Mouse (Mus musculus): ENCODE measurements around the gene Gtf2f2. TPM values are rescaled to one million over a fixed set of nuclear protein-coding genes. Genes with fewer than 3 reads are reported as not detected.

Gtf2f2 gene
- total RNA-seq, 1 experiment: 23.2 TPM

DNA sequence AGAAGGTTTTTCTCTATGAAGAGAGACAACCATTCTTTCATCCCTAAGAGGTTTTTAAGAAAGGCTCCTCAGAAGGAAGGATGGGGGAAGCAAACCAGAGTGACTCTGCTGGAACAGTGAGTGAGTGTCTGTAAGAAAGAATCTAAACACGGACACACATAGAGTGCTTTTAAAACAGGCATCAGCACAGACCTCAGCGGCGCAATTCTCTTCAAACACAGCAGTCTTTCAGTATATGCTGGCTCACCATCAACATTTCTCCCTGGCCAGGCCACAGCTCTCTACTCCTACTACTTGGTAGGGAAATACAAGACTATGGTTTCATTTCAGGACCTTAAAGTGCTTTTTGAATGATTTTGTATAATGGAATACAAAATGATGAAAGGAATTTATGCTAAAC, 29.4 kb downstream of the Gtf2f2 start:
- TF ChIP-seq CHD2 (IDR thresholded peaks at IDR 0.05; ENCODE audit: low read depth, low read length) (no peak), MAFK (IDR thresholded peaks at IDR 0.05; ENCODE audit: insufficient read depth, low read depth, low read length) (no peak), ZC3H11A (IDR thresholded peaks at IDR 0.05; ENCODE audit: borderline replicate concordance, low read depth, low read length) (no peak), ZNF384 (IDR thresholded peaks at IDR 0.05; ENCODE audit: low read depth, low read length) (no peak), HCFC1 (IDR thresholded peaks at IDR 0.05; ENCODE audit: borderline replicate concordance, insufficient read depth, low read length) (no peak)
- Histone ChIP-seq H3K27ac (ENCODE audit: insufficient read depth, low read depth, low read length, poor library complexity, severe bottlenecking) (no peak overlapping the region), H3K4me3 (ENCODE audit: insufficient read depth in 1 of 2, low read depth in 1 of 2, low read length in 2 of 2, poor library complexity in 1 of 2, severe bottlenecking in 1 of 2) (no peak overlapping the region), H3K9ac (ENCODE audit: insufficient read depth, low read depth, low read length, poor library complexity, severe bottlenecking) (no peak overlapping the region), H3K9me3 (ENCODE audit: control insufficient read depth, insufficient read depth, low read depth, low read length) (no peaks in the 10 kb centered on the region), H3K4me1 (ENCODE audit: control insufficient read depth in 2 of 2, insufficient read depth in 2 of 2, low read length in 2 of 2, poor library complexity in 1 of 2) (no peaks in the 10 kb centered on the region), H3K36me3 (ENCODE audit: control insufficient read depth, insufficient read depth, low read length, poor library complexity, severe bottlenecking) (no peaks in the 10 kb centered on the region)
- in situ Hi-C loops (cut with MboI; ENCODE audit: low sequenced_read_pairs in 2 of 2, unreplicated experiment in 2 of 2): no loop called here
- DNase-seq (ENCODE audit: low read depth, low spot score): no peak

DNA sequence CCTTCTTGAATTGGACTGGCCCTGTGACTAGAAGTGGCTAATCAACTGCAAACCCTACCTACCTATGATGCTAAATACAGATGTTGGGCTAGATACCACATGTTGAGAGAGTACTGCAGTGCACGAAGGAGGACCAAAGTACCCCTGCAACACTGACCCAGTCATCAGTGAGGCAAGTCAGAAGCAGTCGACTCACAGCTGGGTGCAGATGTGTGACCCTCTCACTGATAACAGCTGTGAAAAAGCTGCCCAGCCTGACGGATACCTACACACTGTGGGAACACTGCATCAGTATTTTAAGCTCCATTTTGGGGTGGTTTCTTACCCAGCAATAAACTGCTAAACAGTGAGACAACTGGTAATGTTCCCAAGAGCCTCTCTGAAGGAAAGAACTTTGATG, 34.6 kb downstream of the Gtf2f2 start:
- DNase-seq (ENCODE audit: low read depth, low spot score): no peak
- Histone ChIP-seq H3K36me3 (ENCODE audit: control insufficient read depth, insufficient read depth, low read length, poor library complexity, severe bottlenecking) (no peaks in the 10 kb centered on the region), H3K4me3 (ENCODE audit: insufficient read depth in 1 of 2, low read depth in 1 of 2, low read length in 2 of 2, poor library complexity in 1 of 2, severe bottlenecking in 1 of 2) (no peak overlapping the region), H3K4me1 (ENCODE audit: control insufficient read depth in 2 of 2, insufficient read depth in 2 of 2, low read length in 2 of 2, poor library complexity in 1 of 2) (no peaks in the 10 kb centered on the region), H3K9me3 (ENCODE audit: control insufficient read depth, insufficient read depth, low read depth, low read length) (no peaks in the 10 kb centered on the region), H3K27ac (ENCODE audit: insufficient read depth, low read depth, low read length, poor library complexity, severe bottlenecking) (no peak overlapping the region), H3K9ac (ENCODE audit: insufficient read depth, low read depth, low read length, poor library complexity, severe bottlenecking) (no peak overlapping the region)
- in situ Hi-C loops (cut with MboI; ENCODE audit: low sequenced_read_pairs in 2 of 2, unreplicated experiment in 2 of 2): no loop called here
- no peak for TF ChIP-seq MAFK (IDR thresholded peaks at IDR 0.05; ENCODE audit: insufficient read depth, low read depth, low read length)
- TF ChIP-seq CHD2 (IDR thresholded peaks at IDR 0.05; ENCODE audit: low read depth, low read length): no peak
- TF ChIP-seq ZNF384 (IDR thresholded peaks at IDR 0.05; ENCODE audit: low read depth, low read length): no peak
- TF ChIP-seq ZC3H11A (IDR thresholded peaks at IDR 0.05; ENCODE audit: borderline replicate concordance, low read depth, low read length): no peak
- TF ChIP-seq HCFC1 (IDR thresholded peaks at IDR 0.05; ENCODE audit: borderline replicate concordance, insufficient read depth, low read length): no peak

DNA sequence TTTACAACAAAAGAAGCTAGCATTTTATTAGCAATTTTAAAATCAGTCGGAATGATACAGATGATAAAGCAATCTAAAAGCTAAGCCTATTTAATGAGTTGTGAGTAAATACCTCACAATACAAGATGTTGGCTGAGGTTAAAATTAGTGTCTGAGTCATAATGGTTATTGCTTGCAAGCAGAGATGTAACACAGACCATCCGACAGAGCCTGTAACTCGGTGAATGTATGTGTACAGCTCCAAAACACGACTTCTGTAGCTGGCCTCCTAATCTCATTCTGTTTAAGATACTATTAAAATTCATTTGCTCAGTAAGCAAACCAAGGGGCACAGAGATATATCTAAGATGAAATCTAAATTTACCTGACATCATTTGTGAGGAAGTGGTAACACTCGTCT, 43.4 kb downstream of the Gtf2f2 start:
- H3K9ac ChIP-seq (ENCODE audit: insufficient read depth, low read depth, low read length, poor library complexity, severe bottlenecking): no peak overlapping the region
- in situ Hi-C loops (cut with MboI; ENCODE audit: low sequenced_read_pairs in 2 of 2, unreplicated experiment in 2 of 2): no loop called here
- DNase-seq (ENCODE audit: low read depth, low spot score): no peak
- TF ChIP-seq ZC3H11A (IDR thresholded peaks at IDR 0.05; ENCODE audit: borderline replicate concordance, low read depth, low read length) (no peak), CHD2 (IDR thresholded peaks at IDR 0.05; ENCODE audit: low read depth, low read length) (no peak), HCFC1 (IDR thresholded peaks at IDR 0.05; ENCODE audit: borderline replicate concordance, insufficient read depth, low read length) (no peak), ZNF384 (IDR thresholded peaks at IDR 0.05; ENCODE audit: low read depth, low read length) (no peak), MAFK (IDR thresholded peaks at IDR 0.05; ENCODE audit: insufficient read depth, low read depth, low read length) (no peak)
- H3K4me3 ChIP-seq (ENCODE audit: insufficient read depth in 1 of 2, low read depth in 1 of 2, low read length in 2 of 2, poor library complexity in 1 of 2, severe bottlenecking in 1 of 2): no peak overlapping the region
- no peak overlapping the region for H3K27ac ChIP-seq (ENCODE audit: insufficient read depth, low read depth, low read length, poor library complexity, severe bottlenecking)
- no peaks in the 10 kb centered on the region for H3K9me3 ChIP-seq (ENCODE audit: control insufficient read depth, insufficient read depth, low read depth, low read length)
- no peaks in the 10 kb centered on the region for H3K36me3 ChIP-seq (ENCODE audit: control insufficient read depth, insufficient read depth, low read length, poor library complexity, severe bottlenecking)
- H3K4me1 ChIP-seq (ENCODE audit: control insufficient read depth in 2 of 2, insufficient read depth in 2 of 2, low read length in 2 of 2, poor library complexity in 1 of 2): no peaks in the 10 kb centered on the region

DNA sequence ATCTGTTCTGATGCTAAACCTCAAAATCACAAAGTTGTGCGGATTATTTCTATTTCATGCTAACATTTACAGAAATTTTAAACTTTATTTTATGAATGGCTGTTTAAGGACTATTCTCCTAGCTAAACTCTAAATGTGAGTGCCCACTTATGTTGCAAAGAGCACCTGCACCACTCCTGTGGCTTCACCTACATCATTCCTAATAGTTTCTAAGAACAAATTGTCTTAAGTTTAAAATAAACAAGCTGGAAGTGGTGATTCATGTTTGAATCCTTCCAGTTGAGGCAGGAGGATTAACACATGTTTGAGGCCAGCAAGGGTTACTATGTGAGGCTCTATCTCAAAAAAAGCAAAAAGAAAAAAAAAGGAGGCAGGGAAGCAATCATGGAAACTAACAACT, 46.2 kb downstream of the Gtf2f2 start:
- Histone ChIP-seq H3K9me3 (ENCODE audit: control insufficient read depth, insufficient read depth, low read depth, low read length) (no peaks in the 10 kb centered on the region), H3K4me1 (ENCODE audit: control insufficient read depth in 2 of 2, insufficient read depth in 2 of 2, low read length in 2 of 2, poor library complexity in 1 of 2) (no peaks in the 10 kb centered on the region), H3K4me3 (ENCODE audit: insufficient read depth in 1 of 2, low read depth in 1 of 2, low read length in 2 of 2, poor library complexity in 1 of 2, severe bottlenecking in 1 of 2) (no peak overlapping the region), H3K27ac (ENCODE audit: insufficient read depth, low read depth, low read length, poor library complexity, severe bottlenecking) (no peak overlapping the region), H3K36me3 (ENCODE audit: control insufficient read depth, insufficient read depth, low read length, poor library complexity, severe bottlenecking) (no peaks in the 10 kb centered on the region), H3K9ac (ENCODE audit: insufficient read depth, low read depth, low read length, poor library complexity, severe bottlenecking) (no peak overlapping the region)
- in situ Hi-C loops (cut with MboI; ENCODE audit: low sequenced_read_pairs in 2 of 2, unreplicated experiment in 2 of 2): no loop called here
- no peak for TF ChIP-seq ZNF384 (IDR thresholded peaks at IDR 0.05; ENCODE audit: low read depth, low read length)
- no peak for TF ChIP-seq CHD2 (IDR thresholded peaks at IDR 0.05; ENCODE audit: low read depth, low read length)
- no peak for TF ChIP-seq HCFC1 (IDR thresholded peaks at IDR 0.05; ENCODE audit: borderline replicate concordance, insufficient read depth, low read length)
- no peak for TF ChIP-seq ZC3H11A (IDR thresholded peaks at IDR 0.05; ENCODE audit: borderline replicate concordance, low read depth, low read length)
- no peak for TF ChIP-seq MAFK (IDR thresholded peaks at IDR 0.05; ENCODE audit: insufficient read depth, low read depth, low read length)
- DNase-seq (ENCODE audit: low read depth, low spot score): no peak

DNA sequence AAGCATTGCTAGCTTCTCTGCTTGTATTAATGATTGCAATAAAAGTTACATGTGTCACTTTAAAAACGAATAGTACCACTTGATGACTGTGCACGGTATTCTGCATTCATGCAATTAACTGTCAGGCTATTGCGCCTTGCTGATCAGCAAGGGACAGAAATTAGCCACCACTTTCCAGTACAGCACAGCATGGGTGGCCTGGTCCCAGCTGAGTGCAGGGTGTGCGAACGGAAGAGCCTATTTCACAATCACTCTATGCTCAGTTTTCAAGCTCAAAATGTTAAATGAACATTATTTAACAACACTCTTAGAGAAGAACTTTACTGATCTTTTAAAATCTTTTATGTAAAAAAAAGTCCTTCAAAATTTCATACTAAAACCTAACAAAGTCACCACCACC, 46.7 kb downstream of the Gtf2f2 start:
- DNase-seq (ENCODE audit: low read depth, low spot score): no peak
- no peak for TF ChIP-seq HCFC1 (IDR thresholded peaks at IDR 0.05; ENCODE audit: borderline replicate concordance, insufficient read depth, low read length)
- TF ChIP-seq CHD2 (IDR thresholded peaks at IDR 0.05; ENCODE audit: low read depth, low read length): no peak
- TF ChIP-seq ZNF384 (IDR thresholded peaks at IDR 0.05; ENCODE audit: low read depth, low read length): no peak
- TF ChIP-seq ZC3H11A (IDR thresholded peaks at IDR 0.05; ENCODE audit: borderline replicate concordance, low read depth, low read length): no peak
- no peak for TF ChIP-seq MAFK (IDR thresholded peaks at IDR 0.05; ENCODE audit: insufficient read depth, low read depth, low read length)
- no peak overlapping the region for H3K4me3 ChIP-seq (ENCODE audit: insufficient read depth in 1 of 2, low read depth in 1 of 2, low read length in 2 of 2, poor library complexity in 1 of 2, severe bottlenecking in 1 of 2)
- no peaks in the 10 kb centered on the region for H3K36me3 ChIP-seq (ENCODE audit: control insufficient read depth, insufficient read depth, low read length, poor library complexity, severe bottlenecking)
- H3K4me1 ChIP-seq (ENCODE audit: control insufficient read depth in 2 of 2, insufficient read depth in 2 of 2, low read length in 2 of 2, poor library complexity in 1 of 2): no peaks in the 10 kb centered on the region
- H3K9ac ChIP-seq (ENCODE audit: insufficient read depth, low read depth, low read length, poor library complexity, severe bottlenecking): no peak overlapping the region
- H3K9me3 ChIP-seq (ENCODE audit: control insufficient read depth, insufficient read depth, low read depth, low read length): no peaks in the 10 kb centered on the region
- in situ Hi-C loops (cut with MboI; ENCODE audit: low sequenced_read_pairs in 2 of 2, unreplicated experiment in 2 of 2): no loop called here
- H3K27ac ChIP-seq (ENCODE audit: insufficient read depth, low read depth, low read length, poor library complexity, severe bottlenecking): no peak overlapping the region
